Mouse (Mus musculus) midbrain, embryonic 13.5 days (tissue): ENCODE data around the gene Tor1aip1. TPM values are rescaled to one million over a fixed set of nuclear protein-coding genes. Genes with fewer than 3 reads are reported as not detected.
A peak's percentile ranks its signal among the peaks of the same experiment; 100 is the strongest.
"Not testable (repeated sequence)": the region's sequence is repeated elsewhere in the genome, so short reads cannot be mapped to it uniquely, and the experiment has no call there.

ENCODE experiments used
- ATAC-seq: fragments of 200-750 bp; cut with Nextera tagmentation; 2 replicates; pipeline ENCODE4 v1.8.0; 2017; ENCODE audit warnings: mild to moderate bottlenecking, moderate TSS enrichment, moderate library complexity
- H3K27ac ChIP-seq: fragments of 300-500 bp; sonication (generic); 2 replicates; pipeline ENCODE4 v1.5.1; 2015; ENCODE audit warnings: inconsistent platforms, mild to moderate bottlenecking, moderate library complexity
- H3K27me3 ChIP-seq: fragments of 300-500 bp; sonication (generic); 2 replicates; pipeline ENCODE4 v1.6.1; 2015; ENCODE audit warnings: mild to moderate bottlenecking, inconsistent platforms
- H3K36me3 ChIP-seq: fragments of 300-500 bp; sonication (generic); 2 replicates; pipeline ENCODE4 v1.6.1; 2015; ENCODE audit warnings: mild to moderate bottlenecking, inconsistent platforms
- H3K4me1 ChIP-seq: fragments of 300-500 bp; sonication (generic); replicated peaks from 2 replicates; pipeline ENCODE4 v1.6.1; 2015; ENCODE audit warnings: inconsistent platforms
- H3K4me2 ChIP-seq: fragments of 300-500 bp; sonication (generic); replicated peaks from 2 replicates; pipeline ENCODE4 v1.6.1; 2015; ENCODE audit warnings: moderate library complexity, mild to moderate bottlenecking, inconsistent platforms
- H3K4me3 ChIP-seq: fragments of 300-500 bp; sonication (generic); replicated peaks from 2 replicates; pipeline ENCODE4 v1.5.1; 2015; ENCODE audit warnings: mild to moderate bottlenecking, inconsistent platforms
- H3K9ac ChIP-seq: fragments of 300-500 bp; sonication (generic); replicated peaks from 2 replicates; pipeline ENCODE4 v1.6.1; 2015; ENCODE audit warnings: mild to moderate bottlenecking, inconsistent platforms
- H3K9me3 ChIP-seq: fragments of 300-500 bp; sonication (generic); 2 replicates; pipeline ENCODE4 v1.6.1; 2016; ENCODE audit warnings: mild to moderate bottlenecking, inconsistent platforms
- WGBS: fragments of 180-500 bp; shearing (Covaris S2); methylation state at CpG from one replicate; pipeline ENCODE4 v1.1.7; 2015; 5-methylcytosine and 5-hydroxymethylcytosine counted together
- polyA plus RNA-seq: library from polyadenylated mRNA; unstranded; fragments of >200 nt; fragmentation: Nextera tagmentation; extraction: Ambion mirVana; gene quantifications from 2 replicates; pipeline ENCODE4 v1.2.1, GENCODE M21; 2015

Gene Tor1aip1
- polyA plus RNA-seq, 1 experiment from 2014 or later, result 29.5 TPM

DNA sequence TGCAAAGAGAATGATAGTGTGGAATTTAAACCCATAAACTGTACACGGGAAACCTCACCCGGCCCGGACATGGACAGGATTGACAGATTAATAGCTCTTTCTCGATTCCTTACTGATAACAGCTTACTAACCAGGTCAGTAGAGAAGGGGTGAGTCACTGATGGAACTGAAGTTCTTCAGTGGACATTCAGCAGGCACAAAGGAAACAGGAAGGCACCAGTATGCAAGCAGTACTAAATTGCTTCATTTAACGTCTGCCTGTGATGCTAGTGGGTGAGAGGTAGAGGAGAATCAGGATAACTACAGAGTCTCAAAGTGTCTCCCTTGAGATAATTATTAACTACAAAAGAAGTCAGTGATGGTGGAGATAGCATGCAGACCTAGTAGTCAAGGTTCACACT, 7.9 kb upstream of the Tor1aip1 start:
- Histone ChIP-seq H3K27ac (no peak overlapping the region), H3K9ac (no peak overlapping the region), H3K4me1 (peaks cover 30% of the 10 kb centered on the region), H3K27me3 (no peaks in the 10 kb centered on the region), H3K9me3 (no peaks in the 10 kb centered on the region), H3K36me3 (peaks cover 26% of the 10 kb centered on the region), H3K4me3 (no peak overlapping the region), H3K4me2 (no peak overlapping the region)
- 94% methylated on average over 5 of the region's 5 CpGs for WGBS
- no peak for ATAC-seq

DNA sequence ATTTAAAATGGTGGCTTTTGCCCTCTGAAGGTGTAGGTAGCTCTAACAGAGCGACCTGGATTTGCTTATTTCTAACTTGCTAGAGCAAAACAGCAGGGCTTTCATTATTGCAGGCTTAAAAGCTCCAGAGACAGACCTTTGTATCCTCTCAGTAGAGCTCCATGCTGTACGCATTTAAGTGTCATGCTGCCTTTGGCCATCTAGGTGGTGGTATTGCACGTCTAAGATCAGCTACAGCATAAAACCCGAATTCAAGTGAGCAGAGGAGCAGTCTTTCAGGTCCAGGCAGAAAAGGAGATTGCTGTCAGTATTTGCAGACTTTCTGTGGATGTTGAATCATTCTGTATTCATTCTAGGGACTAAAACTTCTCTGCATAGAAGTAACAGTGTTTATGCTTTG, 6.7 kb upstream of the Tor1aip1 start:
- Histone ChIP-seq H3K9me3 (no peaks in the 10 kb centered on the region), H3K4me3 (no peak overlapping the region), H3K4me1 (peaks cover 30% of the 10 kb centered on the region), H3K9ac (no peak overlapping the region), H3K27ac (no peak overlapping the region), H3K27me3 (no peaks in the 10 kb centered on the region), H3K36me3 (peaks cover 19% of the 10 kb centered on the region), H3K4me2 (no peak overlapping the region)
- no peak for ATAC-seq
- WGBS, result 19% methylated on average over 4 of the region's 4 CpGs

DNA sequence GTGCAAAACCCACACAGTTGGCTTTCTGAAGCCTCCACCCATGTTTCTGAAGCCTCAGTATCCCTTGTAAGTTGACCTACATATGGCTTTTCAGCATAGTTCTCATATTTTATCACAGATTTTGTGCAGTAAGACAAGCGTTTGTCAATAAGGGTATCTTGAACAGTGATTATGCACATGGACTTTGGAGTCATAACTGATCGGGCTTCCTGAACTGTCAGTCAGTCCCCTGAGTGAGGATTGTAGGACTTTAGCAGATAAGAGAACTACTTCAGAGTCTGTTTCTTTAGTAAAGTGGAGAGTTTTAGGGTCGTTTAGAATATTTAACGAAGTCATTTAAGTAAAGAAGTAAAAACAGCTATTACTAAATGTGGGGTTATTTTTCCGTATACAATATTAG, 6.2 kb upstream of the Tor1aip1 start:
- Histone ChIP-seq H3K4me3 (0 out of 2 replicates have a peak overlapping the region, but pooled peaks have one; percentile 63), H3K36me3 (peaks cover 14% of the 10 kb centered on the region), H3K27ac (no peak overlapping the region), H3K9me3 (no peaks in the 10 kb centered on the region), H3K4me2 (peak overlapping the region; percentile 63), H3K4me1 (peaks cover 30% of the 10 kb centered on the region), H3K9ac (no peak overlapping the region), H3K27me3 (no peaks in the 10 kb centered on the region)
- no peak for ATAC-seq
- WGBS, result 92% methylated on average over 5 of the region's 5 CpGs

DNA sequence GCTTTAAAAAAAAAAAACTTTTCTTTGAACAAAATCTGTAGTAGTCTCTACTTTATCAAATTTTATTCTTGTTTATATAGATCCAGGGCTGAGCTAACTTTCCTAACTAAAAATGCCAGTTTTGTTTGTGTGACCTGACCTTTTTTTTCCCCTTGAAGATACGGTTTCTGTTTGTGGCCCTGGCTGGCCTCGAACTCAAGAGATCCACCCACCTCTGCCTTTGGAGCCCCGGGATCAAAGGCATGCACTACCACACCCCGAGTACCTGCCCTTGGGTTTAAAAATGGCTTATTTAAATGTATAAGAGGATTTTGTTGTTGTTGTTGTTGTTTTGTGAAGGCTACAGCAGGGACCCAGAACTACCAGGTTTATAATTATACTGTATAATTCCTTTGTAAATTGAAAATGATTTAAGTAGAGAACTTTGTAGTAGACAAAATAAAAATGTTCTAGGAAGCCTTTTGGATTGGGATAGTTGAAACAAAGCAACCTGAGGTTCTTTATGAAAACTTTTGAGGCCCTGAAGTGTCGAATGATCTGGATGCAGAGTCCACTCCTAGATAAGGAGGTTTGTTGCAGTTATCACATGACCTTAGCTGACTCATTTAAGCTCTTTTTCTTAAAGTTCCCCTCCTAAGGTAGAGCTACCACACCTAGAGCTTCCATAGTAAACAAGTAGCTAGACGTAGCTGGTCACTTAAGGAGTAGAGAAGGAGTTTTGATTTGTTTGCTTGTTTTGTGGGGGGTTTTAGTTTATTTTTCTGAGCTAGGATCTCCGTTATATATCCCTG, 5.4 kb upstream of the Tor1aip1 start:
- WGBS, result 50% methylated on average over 7 of the region's 7 CpGs
- H3K36me3 ChIP-seq, result peaks cover 8% of the 10 kb centered on the region
- ATAC-seq, result no peak
- no peaks in the 10 kb centered on the region for H3K27me3 ChIP-seq
- H3K9ac ChIP-seq, result 0 out of 2 replicates have a peak overlapping the region, but pooled peaks have one; percentile 49
- peaks cover 35% of the 10 kb centered on the region for H3K4me1 ChIP-seq
- no peaks in the 10 kb centered on the region for H3K9me3 ChIP-seq
- H3K27ac ChIP-seq, result no peak overlapping the region
- peak overlapping the region; percentile 63 for H3K4me2 ChIP-seq
- H3K4me3 ChIP-seq, result peak overlapping the region; percentile 63

DNA sequence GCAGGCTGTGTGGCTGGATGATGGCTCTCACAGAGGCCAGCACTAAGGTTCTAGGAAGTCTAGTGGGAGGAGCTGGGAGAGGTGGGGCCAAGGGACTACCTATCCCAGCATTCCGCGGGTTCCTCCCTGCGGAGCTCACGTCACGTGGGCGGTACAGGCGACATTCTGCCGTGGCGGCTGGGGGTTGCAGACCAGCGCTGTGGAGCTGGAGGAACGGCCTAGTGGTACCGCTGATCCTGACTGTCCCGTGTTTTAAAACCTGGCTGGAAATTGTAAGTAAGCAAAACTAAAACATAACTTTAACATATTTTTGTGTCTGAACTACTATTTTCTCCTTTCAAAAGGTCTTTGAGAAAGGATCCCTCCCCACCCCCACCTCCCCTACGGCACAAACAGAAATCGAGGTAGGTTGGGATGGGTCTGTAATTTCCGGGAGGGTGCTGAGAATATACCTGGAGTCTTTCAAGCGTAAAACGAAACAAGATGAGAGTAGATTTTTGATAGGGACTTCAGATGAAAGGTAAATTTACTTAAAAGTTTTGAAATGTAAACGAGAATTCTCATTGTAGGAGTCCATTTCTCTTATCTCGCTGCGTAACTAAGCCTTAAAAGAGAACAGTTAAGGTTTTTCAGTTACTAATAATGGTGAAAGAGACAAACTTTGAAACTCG, 4.6 kb upstream of the Tor1aip1 start:
- peaks cover 34% of the 10 kb centered on the region for H3K4me1 ChIP-seq
- 2% methylated on average over 22 of the region's 22 CpGs for WGBS
- H3K27me3 ChIP-seq, result no peaks in the 10 kb centered on the region
- peak overlapping the region; percentile 63 for H3K4me2 ChIP-seq
- peak overlapping the region; percentile 63 for H3K4me3 ChIP-seq
- H3K27ac ChIP-seq, result peak overlapping the region; percentile 47; the same call in 1 of the 2 replicates
- no peaks in the 10 kb centered on the region for H3K9me3 ChIP-seq
- ATAC-seq, result peak; percentile 84
- peak overlapping the region; percentile 57 for H3K9ac ChIP-seq
- peaks cover 5% of the 10 kb centered on the region; the same call in 1 of the 2 replicates for H3K36me3 ChIP-seq

DNA sequence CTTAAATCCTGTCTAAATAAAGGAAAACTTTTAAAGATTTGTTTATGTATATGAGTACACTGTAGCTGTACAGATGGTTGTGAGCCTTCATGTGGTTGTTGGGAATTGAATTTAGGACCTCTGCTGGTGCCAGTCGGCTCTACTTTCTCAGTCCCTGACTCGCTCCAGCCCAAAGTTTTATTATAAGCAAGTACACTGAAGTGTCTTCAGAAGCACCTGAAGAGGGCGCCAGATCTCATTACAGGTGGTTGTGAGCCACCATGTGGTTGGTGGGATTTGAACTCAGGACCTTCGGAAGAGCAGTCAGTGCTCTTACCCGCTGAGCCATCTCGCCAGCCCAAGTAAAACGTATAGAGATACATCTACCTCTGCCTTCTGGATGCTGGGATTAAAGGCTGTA, 3.7 kb upstream of the Tor1aip1 start:
- 71% methylated on average over 7 of the region's 7 CpGs for WGBS
- not testable (repeated sequence) for H3K9ac ChIP-seq, H3K9me3 ChIP-seq, H3K4me3 ChIP-seq, ATAC-seq, H3K27me3 ChIP-seq, H3K36me3 ChIP-seq, H3K4me2 ChIP-seq, H3K27ac ChIP-seq
- H3K4me1 ChIP-seq, result peaks cover 34% of the 10 kb centered on the region

DNA sequence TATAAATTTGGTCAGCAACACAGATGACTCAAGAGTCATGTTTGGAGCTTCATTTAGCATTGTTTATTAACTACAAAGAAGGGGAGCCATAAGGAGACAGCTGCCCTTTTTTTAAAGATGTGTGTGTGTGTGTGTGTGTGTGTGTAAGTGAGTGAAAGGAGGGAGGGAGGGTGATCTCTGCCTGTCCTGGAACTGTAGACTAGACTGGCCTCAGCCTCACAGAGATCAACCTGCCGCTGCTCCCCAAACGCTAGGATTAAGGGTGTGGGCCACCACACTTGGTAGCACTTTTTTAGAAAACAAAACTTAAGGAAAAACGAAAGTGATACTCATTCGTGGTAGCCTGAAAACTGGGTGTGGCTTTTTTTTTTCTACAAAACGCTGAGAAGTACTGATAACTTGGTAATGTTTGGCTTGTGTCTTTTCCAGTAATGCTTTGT, 884 bp upstream of the Tor1aip1 start:
- Histone ChIP-seq H3K9me3 (no peaks in the 10 kb centered on the region), H3K4me3 (no peak overlapping the region), H3K27me3 (no peaks in the 10 kb centered on the region), H3K36me3 (peaks cover 14% of the 10 kb centered on the region), H3K27ac (no peak overlapping the region), H3K4me2 (peak overlapping the region; percentile 17), H3K9ac (no peak overlapping the region), H3K4me1 (peaks cover 36% of the 10 kb centered on the region)
- 65% methylated on average over 5 of the region's 5 CpGs for WGBS
- ATAC-seq, result no peak

DNA sequence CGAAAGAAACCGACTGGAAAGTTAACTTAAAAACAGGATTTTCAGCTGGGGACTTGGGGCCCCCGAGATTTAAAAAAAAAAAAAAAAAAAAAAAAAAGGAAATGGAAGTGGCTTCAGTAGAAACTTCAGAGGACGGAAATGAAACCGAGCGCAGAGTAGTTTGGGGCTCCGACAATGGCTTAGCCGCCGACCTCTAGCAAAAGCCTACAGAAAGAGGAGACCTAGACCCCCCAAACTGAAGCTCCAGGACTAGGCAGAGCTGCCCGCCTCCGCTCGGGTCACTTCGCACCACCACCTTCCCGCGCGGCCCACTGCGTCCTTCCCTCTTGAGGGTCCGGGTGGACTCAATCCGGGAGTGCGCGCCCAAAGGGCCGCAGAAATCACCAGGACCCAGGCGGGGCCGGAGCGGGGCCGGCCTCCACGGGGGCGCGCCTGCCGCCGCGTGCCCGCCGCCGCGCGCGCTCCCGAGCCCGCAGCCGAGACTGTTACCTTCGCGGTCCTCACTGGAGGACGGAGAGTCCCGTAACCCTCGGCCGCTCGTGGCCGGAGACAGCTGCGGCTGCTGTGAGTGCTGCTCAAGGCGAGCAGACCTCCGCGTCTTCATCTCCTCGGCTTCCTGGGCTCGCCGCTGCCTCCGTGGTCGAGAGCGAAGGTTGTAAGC, 881 bp downstream of the Tor1aip1 start, which contains the start of gene Tor1aip2:
Tor1aip2 (plus strand) TSS at position 135 of the 661 bp plus-strand sequence.
- peak within 1 kb of the TSS; percentile 58 for H3K4me2 ChIP-seq
- peak within 1 kb of the TSS; percentile 80 for H3K4me3 ChIP-seq
- H3K36me3 ChIP-seq, result peaks cover 28% of the 10 kb centered on the region
- H3K27me3 ChIP-seq, result no peaks in the 10 kb centered on the region
- ATAC-seq, result peak; percentile 78
- H3K9me3 ChIP-seq, result no peaks in the 10 kb centered on the region
- peak within 1 kb of the TSS; percentile 94 for H3K27ac ChIP-seq
- H3K4me1 ChIP-seq, result peaks cover 25% of the 10 kb centered on the region
- under 1% methylated on average over 59 of the region's 59 CpGs for WGBS
- peak within 1 kb of the TSS; percentile 89 for H3K9ac ChIP-seq

DNA sequence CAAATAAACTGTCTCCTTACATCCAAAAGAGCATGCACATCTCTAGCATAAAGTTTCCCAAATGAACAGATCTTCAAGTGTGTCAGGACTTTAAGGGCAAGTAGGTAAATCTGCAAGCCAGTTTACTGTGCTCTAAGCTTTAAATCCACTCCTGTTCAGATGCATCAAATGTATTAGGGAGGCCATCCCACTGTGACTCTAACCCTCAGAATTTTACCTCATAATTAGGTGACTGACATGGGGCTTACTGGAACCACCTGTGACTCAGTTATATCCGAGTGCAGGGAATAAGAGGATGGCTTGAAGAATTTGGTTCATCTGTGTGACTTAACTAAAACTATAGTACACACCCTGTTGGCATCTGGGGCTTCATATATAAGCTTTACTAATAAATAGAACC, 1.6 kb downstream of the Tor1aip1 start:
- no peaks in the 10 kb centered on the region for H3K9me3 ChIP-seq
- WGBS, result 40% methylated on average over 1 of the region's 1 CpGs
- H3K4me3 ChIP-seq, result peak overlapping the region; percentile 80
- peak overlapping the region; percentile 89 for H3K9ac ChIP-seq
- peak overlapping the region; percentile 58 for H3K4me2 ChIP-seq
- peaks cover 33% of the 10 kb centered on the region for H3K36me3 ChIP-seq
- H3K4me1 ChIP-seq, result peaks cover 24% of the 10 kb centered on the region
- no peaks in the 10 kb centered on the region for H3K27me3 ChIP-seq
- H3K27ac ChIP-seq, result peak overlapping the region; percentile 94; the same call in 1 of the 2 replicates
- no peak for ATAC-seq

DNA sequence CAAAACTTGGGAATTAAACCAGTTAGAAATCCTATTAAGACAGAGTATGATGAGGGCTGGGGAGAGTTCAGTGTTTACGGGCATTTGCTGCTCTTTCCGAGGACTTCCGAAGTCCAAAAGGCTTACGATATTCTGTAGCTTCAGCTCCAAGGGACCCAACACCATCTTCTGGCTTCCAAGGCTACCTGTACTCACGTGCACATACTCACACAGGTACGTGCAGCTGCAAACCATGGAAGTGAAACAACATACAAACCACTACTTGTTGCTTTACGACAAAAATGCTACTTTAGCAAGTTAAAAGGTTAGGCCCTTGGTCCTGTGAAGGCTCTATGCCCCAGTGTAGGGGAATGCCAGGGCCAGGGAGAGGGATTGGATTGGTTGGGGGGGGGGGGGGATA, 2.4 kb downstream of the Tor1aip1 start:
- Histone ChIP-seq H3K27me3 (no peaks in the 10 kb centered on the region), H3K27ac (no peak overlapping the region), H3K4me1 (peaks cover 24% of the 10 kb centered on the region), H3K9ac (no peak overlapping the region), H3K4me2 (no peak overlapping the region), H3K36me3 (peaks cover 41% of the 10 kb centered on the region), H3K9me3 (no peaks in the 10 kb centered on the region), H3K4me3 (no peak overlapping the region)
- no peak for ATAC-seq
- WGBS, result 99% methylated on average over 7 of the region's 7 CpGs

DNA sequence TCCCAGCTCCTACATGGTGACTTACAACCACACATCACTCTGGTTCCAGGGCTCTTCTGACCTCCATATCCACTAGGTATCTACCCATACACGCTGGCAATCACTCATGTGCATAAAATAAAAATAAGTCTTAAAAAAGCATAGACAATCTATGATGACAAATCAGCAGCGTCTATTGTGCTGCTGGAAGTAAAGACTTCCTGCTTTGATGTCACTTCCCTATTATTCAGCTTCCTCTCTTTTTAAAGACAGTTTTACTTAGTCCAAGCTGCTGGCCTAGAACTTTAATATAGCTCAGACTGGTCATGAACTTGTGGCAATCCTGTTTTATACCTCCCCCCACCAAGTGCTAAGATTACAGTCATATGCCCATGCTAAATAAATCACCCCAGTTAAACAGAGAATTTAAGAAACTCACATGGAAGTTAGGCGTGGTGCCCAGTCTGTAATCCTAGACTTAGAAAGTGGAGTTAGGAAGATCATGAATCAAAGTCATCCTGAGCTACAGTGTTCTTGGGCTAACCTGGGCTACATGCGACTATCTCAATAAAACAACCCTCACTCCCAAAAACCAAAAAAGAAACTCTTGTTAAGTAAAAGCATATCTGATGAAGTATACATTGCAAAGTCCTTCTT, 7.8 kb downstream of the Tor1aip1 start:
- no peak overlapping the region for H3K4me2 ChIP-seq
- H3K9ac ChIP-seq, result no peak overlapping the region
- no peaks in the 10 kb centered on the region for H3K9me3 ChIP-seq
- ATAC-seq, result no peak
- no peak overlapping the region for H3K4me3 ChIP-seq
- 92% methylated on average over 4 of the region's 4 CpGs for WGBS
- peaks cover 57% of the 10 kb centered on the region for H3K36me3 ChIP-seq
- H3K27me3 ChIP-seq, result no peaks in the 10 kb centered on the region
- H3K27ac ChIP-seq, result no peak overlapping the region
- no peaks in the 10 kb centered on the region for H3K4me1 ChIP-seq
